Mouse (Mus musculus) spleen, postnatal 4 days (tissue): ENCODE measurements at regions not wholly inside any gene's neighbourhood (a gene's known extent, or its start where the extent isn't known, plus 50 kb on each side); places are given as distances from the start of the nearest gene placed in this dataset.

Source experiments
- DNase-seq, 2 experiments: peaks; one replicate each; pipeline ENCODE4 v3.0.0; 2022; ENCODE audit warnings: low spot score in 2 of 2

DNA sequence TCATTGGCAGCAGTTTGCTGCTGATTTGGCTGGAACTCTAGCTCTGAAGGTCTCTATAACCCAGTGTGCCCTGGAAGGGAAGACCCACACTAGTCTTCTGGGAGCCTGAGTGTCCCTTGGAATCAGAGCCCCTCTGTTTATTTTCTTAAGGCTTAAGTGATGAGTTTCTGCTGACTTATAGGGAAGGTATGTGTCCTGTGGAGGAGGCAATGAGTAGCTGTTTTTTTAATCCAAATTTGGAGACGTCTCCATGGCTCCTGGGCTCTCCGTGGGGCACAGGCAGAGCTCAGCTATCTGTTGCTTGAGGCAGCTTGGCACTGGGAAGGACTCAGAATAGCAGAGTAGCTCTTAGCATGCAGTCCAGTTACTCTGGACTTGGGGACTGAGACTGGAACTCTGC, 146.4 kb downstream of the Ttc32 start:
- DNase-seq, result no peak

DNA sequence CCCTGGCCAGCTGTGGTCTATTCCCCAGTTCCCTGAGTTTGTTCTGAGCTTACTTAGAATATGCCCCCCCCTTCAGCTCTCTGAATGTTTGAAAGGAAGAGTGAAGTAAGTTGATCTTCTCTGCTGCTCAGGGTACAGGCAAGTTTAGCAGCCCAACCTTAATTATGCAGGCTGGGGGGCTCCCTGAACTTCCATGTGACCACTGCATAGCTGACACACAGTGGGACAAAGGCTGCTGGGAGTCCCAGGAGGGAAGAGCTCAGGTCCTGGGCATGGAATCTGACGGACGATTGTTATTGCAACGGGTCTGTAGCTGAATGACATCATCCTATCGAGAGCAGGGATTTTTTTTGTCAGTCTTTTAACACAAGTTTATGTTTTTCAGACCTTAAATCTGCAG, 148.8 kb downstream of the Ttc32 start:
- no peak for DNase-seq

DNA sequence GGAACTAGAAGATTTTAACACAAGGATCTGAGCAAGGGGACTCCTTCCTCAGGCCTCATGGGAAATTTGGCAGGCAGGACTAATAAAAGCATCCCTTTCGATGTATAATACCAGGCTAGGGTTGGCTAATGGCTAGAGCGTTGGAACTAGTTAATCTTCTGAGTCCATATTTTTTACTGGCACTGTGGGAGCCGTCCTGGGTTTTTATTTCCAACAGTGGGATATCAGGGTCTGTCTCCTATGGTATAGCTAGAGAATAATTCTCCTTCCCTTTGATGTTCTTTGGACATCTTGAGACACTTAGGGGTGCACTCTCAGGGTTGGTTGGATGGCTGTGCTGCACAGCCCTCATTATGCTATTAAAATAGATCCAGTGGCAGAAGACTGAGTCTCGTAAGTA, 150.9 kb downstream of the Ttc32 start:
- DNase-seq, result no peak

DNA sequence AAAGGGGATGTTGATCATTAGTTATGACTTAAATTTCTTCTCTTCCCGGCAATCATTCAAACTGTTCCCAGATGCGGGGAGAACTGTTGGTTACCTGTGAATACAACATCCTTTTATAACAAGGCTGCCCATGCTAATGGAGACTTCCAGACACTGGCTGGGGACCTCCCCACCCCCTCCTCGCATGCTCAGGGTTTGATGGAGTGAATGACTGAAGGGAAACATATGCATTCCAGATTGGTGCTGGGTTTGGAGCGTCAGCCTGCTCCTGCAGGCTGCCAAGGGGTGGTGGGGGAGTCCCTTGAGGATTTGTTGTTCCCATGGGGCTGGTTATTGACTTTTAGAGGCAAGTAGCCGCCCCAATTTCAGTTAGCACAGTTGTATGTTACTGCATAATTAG, 161.9 kb downstream of the Ttc32 start:
- no peak for DNase-seq

DNA sequence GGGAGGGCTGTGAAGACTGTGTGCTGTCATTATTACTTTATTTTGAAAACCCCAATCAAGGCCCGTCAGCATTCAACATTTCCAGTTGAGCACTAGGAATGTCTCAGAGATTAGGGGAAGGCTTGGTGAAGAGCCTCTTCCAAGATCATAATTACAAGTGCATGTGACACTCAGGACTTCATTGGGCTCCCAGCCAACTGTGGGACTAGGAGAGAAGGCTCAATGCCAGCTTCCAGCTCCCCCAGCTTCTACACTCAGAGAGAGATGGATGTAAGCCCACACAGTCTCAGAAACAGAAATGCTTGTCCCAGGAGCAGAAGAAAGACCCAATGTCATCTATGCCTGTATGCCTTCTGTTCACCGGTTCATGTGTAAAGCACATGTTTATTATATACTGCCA, 169.5 kb downstream of the Ttc32 start:
- DNase-seq, result no peak

DNA sequence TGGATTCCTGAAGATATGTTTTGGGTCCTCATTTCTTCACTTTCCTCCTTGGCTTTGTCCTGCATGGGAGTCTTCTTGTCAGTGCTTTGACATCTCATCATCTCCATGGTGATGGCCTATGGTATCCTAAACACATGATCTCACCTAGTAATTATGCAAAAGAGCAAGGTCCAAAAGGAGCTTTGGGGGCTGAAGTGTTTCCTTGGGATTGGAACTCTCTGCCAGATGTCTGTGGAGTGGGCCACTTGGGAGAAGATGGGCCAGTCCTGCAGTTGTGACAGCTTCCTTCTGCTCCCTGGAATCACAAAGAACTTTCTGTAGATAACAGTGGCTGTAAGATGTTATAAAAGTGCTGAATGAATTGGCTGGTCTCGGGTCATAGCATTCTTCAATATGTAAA, 182.4 kb downstream of the Ttc32 start:
- DNase-seq, result no peak

DNA sequence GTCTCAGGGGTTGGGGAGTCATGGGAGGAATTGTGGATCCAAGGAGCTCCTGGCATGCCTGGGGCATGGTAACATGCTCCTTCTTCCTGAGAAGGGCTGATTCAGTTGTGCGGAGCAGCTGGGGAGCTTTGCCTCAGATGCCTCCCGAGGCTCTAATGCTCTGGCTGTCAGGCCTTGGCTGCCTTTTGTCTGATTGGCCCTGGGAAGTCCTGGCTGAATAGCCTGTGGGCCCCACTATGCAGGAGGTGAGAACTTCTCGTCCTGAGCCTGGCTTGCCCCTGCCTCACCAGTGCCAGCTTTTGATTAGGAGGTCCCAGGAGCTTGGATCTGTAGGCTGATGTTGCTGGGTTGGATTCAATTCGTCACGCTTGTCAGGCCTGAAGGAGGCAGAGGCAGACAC, 195.2 kb downstream of the Ttc32 start:
- DNase-seq, result no peak

DNA sequence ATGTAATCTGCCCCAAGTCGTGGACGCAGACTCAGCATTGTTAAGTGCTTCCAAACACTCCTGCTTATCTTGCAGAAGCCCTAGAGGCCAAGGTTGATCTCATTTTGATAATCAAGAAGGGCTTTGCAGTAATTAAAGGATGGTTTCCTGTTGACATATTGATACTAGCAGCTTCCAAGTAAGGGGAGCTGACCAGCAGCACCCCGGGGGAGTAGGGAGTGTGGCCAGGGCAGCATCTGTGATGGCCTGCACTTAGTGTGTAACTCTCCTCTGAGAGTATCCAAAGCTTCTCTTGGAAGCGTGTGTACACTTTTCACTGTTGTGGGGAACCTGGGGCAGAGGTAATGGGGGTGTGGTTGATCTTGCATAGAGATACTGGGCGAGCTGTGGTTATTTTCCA, 198.1 kb downstream of the Ttc32 start:
- DNase-seq, result no peak

DNA sequence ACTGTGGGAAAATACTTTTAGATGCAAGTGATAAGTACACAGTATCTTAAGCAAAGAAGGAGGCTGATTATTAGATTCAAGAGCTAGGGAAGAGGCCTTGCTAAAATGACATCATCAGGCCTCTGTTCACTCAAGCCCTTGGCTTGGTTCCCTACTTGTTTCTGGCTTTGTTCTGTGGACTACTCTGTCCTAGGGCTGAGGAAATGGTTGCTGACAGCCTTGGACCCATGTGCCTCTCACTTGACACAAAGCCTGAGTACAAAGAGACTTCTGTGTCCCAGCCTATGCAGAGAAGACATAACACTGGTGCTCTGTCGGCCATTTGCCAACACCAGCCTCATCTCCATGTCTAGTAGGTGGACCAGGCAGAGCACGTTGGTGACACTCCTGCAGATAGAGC, 198.7 kb downstream of the Ttc32 start:
- no peak for DNase-seq

DNA sequence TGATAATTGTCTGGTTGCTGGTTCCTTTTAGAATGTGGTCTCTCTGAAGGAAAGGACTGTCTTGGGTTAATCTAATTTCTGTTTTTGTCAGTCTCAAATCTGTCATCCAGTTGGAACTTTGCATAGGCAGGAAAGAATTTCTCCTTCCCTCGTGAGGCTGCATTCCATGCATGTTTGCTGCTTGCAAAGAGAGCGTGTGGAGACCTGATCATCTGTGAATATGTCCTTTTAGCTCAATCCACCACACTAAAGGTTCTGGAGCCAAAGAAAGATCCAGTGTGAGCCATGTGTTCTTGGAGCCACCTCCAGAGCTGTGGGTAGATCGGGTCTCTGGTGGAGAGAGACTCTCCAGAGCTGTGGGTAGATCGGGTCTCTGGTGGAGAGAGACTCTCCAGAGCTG, 200.2 kb downstream of the Ttc32 start:
- no peak for DNase-seq

DNA sequence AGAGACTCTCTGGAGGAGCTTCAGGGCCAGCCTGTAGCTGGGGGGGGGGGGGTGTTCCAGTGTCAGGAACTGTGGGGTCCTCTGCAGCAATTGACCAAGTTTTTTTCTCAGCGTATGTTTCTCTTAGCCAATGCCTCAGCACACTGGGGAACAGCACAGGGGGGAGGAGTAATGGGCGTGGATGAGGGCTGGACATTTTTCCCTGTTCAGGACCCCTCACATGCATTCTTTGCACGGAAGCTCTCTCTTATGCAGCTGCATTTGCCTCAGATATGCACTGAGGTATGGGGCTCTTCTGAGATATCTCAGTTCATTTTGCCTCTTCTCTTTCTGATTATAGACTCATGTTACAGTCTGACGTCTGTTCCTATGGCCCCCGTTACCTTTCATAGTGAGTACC, 200.8 kb downstream of the Ttc32 start:
- no peak for DNase-seq

DNA sequence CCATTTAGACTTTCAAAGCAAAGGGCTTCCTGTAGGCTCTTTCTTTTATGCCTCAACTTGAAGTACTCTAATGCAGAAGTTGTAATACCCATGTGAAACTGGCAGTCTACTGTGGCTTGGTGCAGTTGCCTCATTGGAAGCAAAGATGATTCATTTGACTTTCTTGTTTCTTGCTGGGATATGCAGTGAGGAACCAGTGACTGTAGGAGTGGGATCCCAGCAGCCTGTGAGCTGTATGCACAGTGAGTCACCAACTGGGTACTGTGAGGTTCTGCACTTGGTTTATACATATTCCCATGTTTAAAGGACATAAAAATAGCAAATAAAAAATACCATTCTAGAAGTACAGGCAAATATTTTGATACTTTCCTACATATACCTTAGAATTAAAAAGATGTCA, 202.6 kb downstream of the Ttc32 start:
- DNase-seq, result no peak

DNA sequence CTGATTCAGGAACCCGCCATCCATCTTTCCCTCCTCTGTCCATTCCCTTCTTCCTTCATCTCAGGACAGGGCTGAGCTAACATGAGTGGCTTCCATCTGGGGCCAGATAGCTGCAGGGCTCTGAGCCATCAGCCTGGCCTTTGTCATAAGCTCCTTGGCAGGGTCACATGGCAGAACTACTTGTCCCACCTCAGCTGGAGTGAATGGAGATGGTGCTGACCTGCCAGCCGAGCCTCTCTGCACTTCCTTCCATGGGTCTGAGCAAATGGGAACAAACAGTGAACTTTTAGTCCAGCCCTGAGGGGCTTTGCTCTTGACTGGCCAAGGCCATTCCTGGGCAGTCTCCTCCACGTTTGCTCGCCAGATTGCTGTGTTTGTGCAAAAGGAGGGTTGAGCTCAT, 206.1 kb downstream of the Ttc32 start:
- DNase-seq, result no peak

DNA sequence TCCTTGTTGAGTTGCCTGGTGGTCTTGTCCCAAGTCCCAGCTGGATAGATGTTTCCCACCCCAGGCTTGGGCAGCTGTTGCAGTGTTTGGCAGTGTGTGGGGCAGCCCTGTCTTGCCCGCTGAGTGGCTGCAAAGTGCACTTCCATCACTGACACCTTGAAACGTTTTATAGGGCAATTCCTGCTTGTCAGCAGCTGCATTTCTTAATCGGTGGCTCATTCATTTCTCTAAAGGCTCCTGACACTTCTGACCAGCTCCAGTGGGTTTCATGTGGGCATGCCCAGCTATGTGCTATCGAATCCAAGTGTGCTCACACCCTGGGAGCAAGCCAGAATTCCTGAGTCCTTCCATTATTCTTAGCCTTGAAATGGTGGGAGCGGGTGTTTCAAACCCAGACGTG, 207.7 kb downstream of the Ttc32 start:
- DNase-seq, result no peak

DNA sequence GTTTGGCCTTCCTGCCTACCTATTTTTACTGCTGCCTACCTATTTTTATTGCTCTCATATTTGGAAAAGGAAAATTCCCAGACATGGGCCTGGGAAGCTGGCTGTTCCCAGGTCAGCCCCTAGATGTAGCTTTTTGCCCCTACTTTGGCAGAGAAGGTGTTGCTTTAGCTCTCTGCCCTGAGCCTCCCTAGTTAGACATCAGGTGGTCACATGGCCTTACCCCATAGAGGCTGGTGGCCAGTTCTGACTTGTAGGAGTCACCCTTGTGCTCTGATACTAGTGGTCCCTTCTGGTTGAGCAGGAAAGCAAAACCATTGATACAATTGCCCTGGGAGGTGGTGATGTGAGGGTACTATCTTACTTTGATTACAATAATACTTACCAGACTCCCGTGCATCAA, 208.2 kb downstream of the Ttc32 start:
- no peak for DNase-seq

DNA sequence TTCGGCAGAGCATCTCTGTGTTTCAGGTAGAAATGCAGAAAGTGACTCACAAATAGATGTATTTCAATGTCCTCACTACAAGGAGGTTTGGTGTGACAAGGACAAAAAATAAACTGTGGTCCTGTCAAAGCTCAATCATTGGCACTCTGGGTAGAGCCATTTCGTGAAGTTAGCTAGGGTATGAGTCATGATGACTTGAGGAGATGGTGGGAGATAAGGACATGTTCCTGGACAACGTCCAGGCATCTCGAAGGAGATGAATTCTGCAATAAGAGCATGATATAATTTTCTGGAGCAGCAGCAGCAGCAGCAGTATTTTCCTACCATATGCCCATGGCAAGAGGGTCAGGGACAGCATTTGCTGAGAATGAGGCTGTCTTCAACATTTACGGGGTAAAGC, 217.7 kb downstream of the Ttc32 start:
- DNase-seq, result no peak

DNA sequence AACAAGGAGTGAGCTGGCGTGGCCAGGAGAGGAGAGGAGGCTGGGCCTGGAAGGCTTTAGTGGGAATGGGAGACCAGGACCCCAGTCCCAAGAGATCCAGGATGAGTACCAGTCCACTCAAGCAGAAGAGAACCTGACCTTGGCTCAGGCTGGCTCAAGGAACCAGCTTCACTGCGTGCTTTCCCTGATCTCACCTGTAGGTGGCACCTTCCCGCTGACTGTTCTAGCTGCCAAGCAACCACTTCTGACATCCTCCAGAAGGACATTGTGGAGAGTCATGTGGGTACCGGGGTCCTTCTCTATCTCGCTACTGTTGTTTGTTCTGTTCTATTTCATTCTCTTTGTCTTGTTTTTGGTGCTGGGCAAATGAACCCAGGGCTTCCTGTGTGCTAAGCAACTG, 222.0 kb downstream of the Ttc32 start:
- no peak for DNase-seq

DNA sequence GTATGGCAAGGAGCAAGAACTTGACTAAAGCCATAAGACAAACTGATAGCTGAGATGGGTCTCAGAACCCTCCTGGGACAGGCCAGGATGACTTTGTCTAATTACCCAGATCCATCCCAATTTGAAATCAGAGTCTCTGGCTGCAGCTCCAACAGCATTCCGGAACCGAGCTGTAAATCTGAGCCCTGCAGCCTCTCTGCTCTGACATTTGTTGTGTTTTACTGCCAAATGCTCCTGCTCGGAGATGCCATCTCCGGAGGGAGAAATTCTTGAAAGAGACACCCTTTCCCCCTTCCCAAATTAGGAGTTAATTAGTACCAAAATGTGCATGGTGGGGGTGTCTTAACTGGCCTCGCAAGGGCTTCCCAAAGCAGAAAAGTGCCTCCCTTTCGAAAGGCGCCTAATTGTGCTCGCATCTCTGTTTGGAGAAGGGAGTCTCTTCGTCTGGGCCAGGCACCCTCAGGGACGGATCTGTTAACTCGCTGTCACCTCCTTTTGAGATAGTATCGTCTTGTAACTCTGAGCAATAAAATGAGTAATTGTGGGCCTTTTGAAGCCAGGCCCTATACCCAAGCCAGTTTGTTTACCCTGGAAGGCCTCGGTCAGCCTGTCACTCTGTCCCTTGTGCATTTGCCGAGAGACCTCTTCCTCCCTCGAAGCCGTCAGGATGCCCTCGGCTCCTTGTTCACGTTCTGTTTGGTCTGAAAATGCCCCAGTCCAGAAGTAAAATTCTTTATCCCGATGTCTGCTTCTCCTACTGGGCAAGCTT, 223.7 kb downstream of the Ttc32 start:
- DNase-seq, result no peak

DNA sequence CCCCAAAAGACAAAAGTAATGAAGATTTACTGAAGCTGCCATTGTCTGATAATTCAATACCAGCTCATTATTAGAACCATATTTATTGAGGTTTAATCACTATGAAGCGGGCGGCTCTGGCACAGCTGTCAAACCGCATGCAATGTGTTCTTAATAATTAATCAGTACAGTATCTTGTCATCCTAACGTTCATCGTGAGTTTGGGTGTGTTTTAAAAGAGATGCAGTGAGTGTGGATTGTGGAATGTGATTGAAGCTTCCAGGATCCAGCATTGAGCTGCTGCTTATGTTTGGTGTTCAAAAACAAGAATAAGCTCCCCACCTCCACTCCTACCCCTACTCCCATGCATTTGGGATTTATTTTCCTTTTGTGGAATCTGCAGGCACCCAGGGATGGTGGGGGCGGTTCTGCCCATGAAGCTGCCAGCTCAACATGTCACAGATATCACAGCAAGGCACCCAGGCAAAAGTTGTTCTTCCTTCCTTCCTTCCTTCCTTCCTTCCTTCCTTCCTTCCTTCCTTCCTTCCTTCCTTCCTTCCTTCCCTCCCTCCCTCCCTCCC, 224.6 kb downstream of the Ttc32 start:
- DNase-seq, result no peak

DNA sequence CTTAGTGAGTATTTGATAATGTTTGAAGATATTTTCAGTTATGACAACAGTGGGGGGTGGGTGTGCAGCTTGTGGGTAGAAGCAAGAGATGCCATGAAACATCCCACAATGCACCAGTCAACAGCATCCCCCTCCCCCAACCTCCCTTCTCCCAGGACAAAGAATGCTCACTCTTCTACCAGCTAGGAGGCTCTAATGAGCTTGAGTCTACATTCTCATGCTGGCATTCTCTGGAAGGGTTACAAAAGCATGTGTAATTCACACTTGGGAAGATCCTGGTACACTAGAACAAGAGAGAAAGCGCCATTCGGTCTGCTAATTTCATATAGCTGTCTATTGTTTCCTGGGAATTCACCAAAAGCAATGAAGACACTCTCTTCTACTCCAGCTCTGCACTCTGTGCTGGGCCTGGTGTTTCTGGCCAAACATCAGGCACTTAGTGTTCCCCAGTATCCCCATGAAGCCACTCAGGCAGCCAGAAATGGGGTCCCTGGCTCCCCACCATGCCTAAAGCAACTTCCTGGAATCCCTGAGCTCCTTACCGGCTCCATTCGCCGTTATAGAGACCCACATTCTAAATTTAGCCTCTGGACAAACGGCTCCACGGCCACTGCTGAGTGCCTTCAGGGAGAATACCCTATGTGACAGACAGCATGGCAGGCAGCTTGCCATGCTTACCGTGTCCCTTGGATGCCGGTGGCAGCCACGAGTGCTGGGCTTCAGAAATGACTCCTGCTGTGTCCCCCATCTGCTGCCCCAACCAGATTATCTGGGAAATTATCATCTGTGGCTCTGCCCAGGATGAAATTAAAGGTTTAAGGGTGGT, 226.1 kb downstream of the Ttc32 start:
- DNase-seq, result no peak

DNA sequence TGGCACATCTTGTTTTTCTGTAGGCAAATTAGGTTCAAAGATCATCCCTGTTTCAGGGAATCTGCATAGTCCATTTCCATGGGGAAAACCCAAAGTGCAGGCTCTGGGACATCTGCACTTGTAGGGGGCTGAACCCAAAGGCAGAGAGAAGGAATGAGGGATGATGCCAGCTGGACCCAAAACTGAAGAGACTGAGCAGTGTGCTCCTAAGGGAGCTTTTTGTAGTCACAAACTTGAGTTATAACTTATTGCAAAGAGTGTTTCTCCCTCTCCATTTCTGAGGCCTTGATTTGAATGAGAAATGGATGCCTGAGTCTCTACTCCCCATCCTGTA, 226.7 kb downstream of the Ttc32 start:
- DNase-seq, result no peak

DNA sequence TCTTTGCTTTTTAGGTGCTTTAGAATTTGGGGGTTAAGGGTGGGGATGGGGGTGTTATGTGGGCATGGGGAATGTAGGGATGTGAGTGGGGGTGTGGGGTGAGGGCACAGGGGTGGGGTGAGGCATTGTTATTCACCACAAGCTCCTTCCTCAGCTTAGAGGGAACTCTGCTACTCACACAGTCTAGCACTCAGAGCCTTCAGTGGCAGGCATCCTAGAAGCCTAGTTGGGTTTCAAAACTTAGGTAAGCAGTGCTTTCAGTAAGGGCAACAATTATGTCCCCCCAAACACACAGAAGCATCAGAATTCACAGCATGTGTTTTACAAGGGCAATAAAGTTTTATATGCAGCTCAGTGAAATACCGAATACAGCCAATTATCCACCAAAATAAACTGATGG, 228.4 kb downstream of the Ttc32 start:
- DNase-seq, result no peak

DNA sequence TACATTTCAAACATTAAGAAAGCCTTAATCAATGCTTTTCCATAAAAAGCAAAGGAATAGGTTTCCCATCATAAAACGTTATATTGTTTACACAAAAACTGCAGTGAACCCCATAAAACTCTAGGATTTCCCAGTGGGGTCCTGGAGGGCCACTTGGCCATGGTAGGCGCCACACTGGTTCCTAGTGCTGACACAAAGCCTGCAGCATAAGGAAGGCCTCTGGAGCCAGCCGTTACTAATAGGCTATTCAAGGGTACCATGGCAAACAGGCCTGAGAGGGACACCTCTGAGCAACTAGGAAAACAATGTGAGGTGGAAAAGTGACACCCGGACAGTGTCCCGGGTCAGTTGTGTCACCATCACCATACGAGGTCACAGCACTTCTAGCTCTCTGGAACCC, 231.9 kb downstream of the Ttc32 start:
- no peak for DNase-seq
